Mouse (Mus musculus) hindbrain, embryonic 13.5 days (tissue): ENCODE data around the gene C330021F23Rik. TPM values are rescaled to one million over a fixed set of nuclear protein-coding genes. Genes with fewer than 3 reads are reported as not detected.

Source experiments
- ATAC-seq: fragments of 200-750 bp; cut with Nextera tagmentation; 2 replicates; pipeline ENCODE4 v1.8.0; 2017; ENCODE audit warnings: moderate TSS enrichment; ENCODE audit not compliant: low FRiP score
- H3K27ac ChIP-seq: fragments of 300-500 bp; sonication (generic); 2 replicates; pipeline ENCODE4 v1.5.1; 2015; ENCODE audit warnings: inconsistent platforms, mild to moderate bottlenecking, moderate library complexity
- H3K27me3 ChIP-seq: fragments of 300-500 bp; sonication (generic); 2 replicates; pipeline ENCODE4 v1.6.1; 2015; ENCODE audit warnings: mild to moderate bottlenecking, inconsistent platforms
- H3K36me3 ChIP-seq: fragments of 300-500 bp; sonication (generic); 2 replicates; pipeline ENCODE4 v1.6.1; 2015; ENCODE audit warnings: mild to moderate bottlenecking, inconsistent platforms
- H3K4me1 ChIP-seq: fragments of 300-500 bp; sonication (generic); replicated peaks from 2 replicates; pipeline ENCODE4 v1.6.1; 2015; ENCODE audit warnings: inconsistent platforms
- H3K4me2 ChIP-seq: fragments of 300-500 bp; sonication (generic); 2 replicates; pipeline ENCODE4 v1.6.1; 2015; ENCODE audit warnings: inconsistent platforms, mild to moderate bottlenecking, moderate library complexity
- H3K4me3 ChIP-seq: fragments of 300-500 bp; sonication (generic); 2 replicates; pipeline ENCODE4 v1.5.1; 2015; ENCODE audit warnings: mild to moderate bottlenecking, inconsistent platforms
- H3K9ac ChIP-seq: fragments of 300-500 bp; sonication (generic); 2 replicates; pipeline ENCODE4 v1.6.1; 2015; ENCODE audit warnings: mild to moderate bottlenecking, inconsistent platforms
- H3K9me3 ChIP-seq: fragments of 300-500 bp; sonication (generic); 2 replicates; pipeline ENCODE4 v1.6.1; 2016; ENCODE audit warnings: inconsistent platforms
- WGBS: fragments of 180-500 bp; shearing (Covaris S2); methylation state at CpG from one replicate; pipeline ENCODE4 v1.1.7; 2015; 5-methylcytosine and 5-hydroxymethylcytosine counted together
- polyA plus RNA-seq: library from polyadenylated mRNA; unstranded; fragments of >200 nt; fragmentation: Nextera tagmentation; extraction: Ambion mirVana; gene quantifications from 2 replicates; pipeline ENCODE4 v1.2.1, GENCODE M21; 2015

C330021F23Rik gene
- polyA plus RNA-seq: 0.36 and 0.62 TPM in 2 replicates

DNA sequence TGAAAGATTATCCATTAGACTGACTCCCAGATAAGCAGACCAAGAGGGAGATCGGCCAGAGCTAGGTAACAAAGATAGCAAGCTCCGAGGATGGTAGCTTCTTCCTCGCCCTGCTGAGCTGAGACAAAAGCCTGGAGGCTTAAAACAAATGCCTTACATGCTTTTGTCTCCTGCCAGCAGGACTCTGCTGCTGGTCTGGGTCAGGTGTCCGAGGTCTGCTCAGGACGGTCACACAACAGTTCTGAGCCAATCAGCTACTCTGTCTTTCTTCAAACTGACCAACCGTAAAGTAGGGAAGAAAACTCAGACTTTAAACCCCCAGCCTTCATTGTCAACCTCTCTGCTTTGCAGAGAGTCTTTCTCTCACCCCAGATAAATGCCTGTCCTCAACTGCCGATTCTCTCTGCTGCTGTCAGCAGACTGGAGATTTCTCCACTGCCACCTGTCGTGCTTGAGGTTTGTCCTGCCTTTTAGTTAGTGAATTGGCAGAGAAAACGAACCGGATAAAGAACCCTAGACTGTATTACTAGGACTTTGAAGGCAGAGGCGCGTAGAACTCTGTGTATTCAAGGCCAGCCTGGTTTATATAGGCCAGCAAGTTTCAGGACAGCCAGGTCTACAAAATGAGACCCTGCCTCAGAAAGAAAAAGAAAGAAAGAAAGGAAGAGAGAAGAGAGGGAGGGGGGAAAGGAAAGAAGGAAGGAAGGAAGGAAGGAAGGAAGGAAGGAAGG is at the start of gene C330021F23Rik:
C330021F23Rik (plus strand) TSS at position 350 of the 731 bp plus-strand sequence.
- H3K4me2 ChIP-seq: peak within 1 kb of the TSS; percentile 45
- WGBS: 1% methylated on average over 12 of the region's 12 CpGs
- peaks cover 14% of the 10 kb centered on the region for H3K4me1 ChIP-seq
- no peaks in the 10 kb centered on the region for H3K27me3 ChIP-seq
- H3K4me3 ChIP-seq: peak within 1 kb of the TSS; percentile 17; the same call in 1 of the 2 replicates
- no peak within 1 kb of the TSS for H3K27ac ChIP-seq
- ATAC-seq: no peak
- no peaks in the 10 kb centered on the region for H3K9me3 ChIP-seq
- H3K36me3 ChIP-seq: no peaks in the 10 kb centered on the region
- peak within 1 kb of the TSS; percentile 43 for H3K9ac ChIP-seq

DNA sequence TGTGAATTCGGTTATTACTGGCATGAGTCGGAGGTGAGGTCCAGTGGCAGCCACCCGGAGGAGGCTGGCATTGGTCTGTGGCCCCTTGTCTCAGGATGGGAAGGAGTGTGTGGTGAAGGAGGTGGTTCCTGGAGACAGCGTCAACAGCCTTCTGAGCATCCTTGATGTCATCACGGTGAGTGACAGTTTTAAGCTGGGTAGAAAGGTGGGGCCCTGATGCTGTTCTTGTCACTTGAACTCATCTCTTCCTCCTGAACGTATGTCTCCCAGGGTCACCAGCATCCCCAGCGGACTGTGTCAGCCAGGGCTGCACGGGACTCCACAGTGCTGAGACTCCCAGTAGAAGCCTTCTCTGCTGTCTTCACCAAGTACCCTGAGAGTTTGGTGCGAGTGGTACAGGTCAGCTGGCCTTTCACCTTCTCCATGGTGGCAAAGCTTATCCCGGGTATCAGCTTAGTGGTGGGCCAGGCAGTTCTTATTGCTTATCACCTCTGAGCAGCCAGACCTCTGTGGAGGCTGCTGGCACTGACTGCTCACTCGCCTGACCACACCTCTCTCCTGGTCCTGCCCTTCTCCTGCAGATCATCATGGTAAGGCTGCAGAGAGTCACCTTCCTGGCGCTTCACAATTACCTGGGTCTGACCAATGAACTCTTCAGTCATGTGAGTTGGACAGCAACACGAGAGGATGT is 45.6 kb upstream of the C330021F23Rik start:
- Histone ChIP-seq H3K4me2 (no peak overlapping the region), H3K27me3 (no peaks in the 10 kb centered on the region), H3K4me1 (peaks cover 8% of the 10 kb centered on the region), H3K9me3 (no peaks in the 10 kb centered on the region), H3K27ac (no peak overlapping the region), H3K4me3 (no peak overlapping the region), H3K36me3 (peaks cover 57% of the 10 kb centered on the region), H3K9ac (no peak overlapping the region)
- no peak for ATAC-seq
- 90% methylated on average over 13 of the region's 13 CpGs for WGBS

DNA sequence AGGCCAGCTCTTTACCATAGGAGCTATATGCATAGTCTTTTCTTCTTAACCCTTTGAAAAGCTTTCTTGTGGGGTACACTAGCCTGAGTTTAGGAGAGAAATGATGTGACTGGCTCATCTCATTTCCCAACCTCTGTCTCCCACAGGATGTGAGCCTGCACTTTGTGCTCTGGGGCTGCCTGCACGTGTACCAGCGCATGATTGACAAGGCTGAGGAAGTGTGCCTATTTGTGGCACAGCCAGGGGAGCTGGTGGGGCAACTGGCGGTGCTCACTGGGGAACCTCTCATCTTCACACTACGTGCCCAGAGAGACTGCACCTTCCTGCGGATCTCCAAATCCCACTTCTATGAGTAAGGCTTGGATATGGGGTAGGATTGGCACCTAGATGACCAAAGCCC is 37.0 kb upstream of the C330021F23Rik start:
- Histone ChIP-seq H3K4me2 (no peak overlapping the region), H3K9me3 (no peaks in the 10 kb centered on the region), H3K9ac (no peak overlapping the region), H3K27ac (no peak overlapping the region), H3K4me1 (no peaks in the 10 kb centered on the region), H3K27me3 (no peaks in the 10 kb centered on the region), H3K36me3 (peaks cover 60% of the 10 kb centered on the region), H3K4me3 (no peak overlapping the region)
- ATAC-seq: no peak
- 89% methylated on average over 5 of the region's 5 CpGs for WGBS

DNA sequence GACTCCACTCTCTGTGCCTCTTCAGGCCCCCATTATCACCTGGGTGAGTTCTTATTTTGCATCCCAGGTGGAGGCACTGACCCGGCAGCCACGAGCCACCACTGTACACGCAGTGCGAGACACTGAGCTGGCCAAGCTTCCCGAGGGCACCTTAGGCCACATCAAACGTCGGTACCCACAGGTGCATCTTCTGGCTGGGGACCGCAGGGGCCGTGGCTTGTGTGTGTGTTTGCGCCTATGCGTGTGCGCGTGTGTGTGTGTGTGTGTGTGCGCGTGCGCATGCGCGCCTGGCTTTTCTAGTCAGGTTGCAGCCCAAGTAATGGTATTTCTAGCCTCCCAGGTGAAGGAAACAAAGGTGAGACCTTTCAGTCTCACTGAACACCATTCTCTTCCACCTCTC is 35.9 kb upstream of the C330021F23Rik start:
- no peaks in the 10 kb centered on the region for H3K27me3 ChIP-seq
- H3K36me3 ChIP-seq: peaks cover 62% of the 10 kb centered on the region
- H3K9ac ChIP-seq: no peak overlapping the region
- H3K4me1 ChIP-seq: no peaks in the 10 kb centered on the region
- no peak overlapping the region for H3K4me3 ChIP-seq
- no peaks in the 10 kb centered on the region for H3K9me3 ChIP-seq
- no peak overlapping the region for H3K4me2 ChIP-seq
- WGBS: 96% methylated on average over 18 of the region's 18 CpGs
- H3K27ac ChIP-seq: no peak overlapping the region
- no peak for ATAC-seq

DNA sequence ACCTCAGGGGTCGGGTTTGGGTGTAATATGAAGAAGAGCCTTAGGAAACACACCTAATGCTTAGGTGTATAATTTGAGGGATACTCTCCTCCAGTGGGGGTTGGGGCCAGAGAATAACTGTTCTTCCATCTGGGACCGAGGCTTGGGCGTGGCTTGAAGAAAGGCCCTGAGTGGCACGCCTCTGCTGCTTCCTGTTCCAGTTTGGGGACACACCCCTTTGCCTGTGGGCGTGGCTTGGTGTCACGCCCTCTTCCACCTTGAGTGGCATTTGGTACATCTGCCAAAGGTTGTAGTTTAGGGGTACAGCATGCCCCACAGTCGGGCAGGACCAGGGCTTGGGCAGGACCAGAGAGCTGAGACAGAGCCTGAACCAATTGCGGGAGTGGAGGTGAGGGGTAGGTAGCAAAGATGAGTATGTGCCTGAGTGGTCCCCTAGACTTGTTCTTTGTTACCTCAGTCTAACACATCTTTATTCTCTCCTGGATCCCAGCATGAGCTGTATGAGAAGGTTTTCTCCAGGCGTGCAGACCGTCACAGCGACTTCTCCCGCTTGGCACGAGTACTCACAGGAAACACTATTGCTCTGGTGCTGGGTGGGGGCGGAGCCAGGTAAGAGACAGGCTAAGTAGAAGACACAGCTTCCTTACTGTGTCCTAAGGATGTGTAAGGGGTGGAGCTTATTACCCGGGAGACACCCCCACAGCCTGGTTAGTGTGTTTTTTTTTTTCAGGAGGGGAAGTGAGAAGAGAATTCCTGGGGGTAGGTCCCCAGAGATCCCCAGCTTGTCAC is 31.5 kb upstream of the C330021F23Rik start:
- 64% methylated on average over 15 of the region's 15 CpGs for WGBS
- ATAC-seq: no peak
- H3K9ac ChIP-seq: no peak overlapping the region
- no peaks in the 10 kb centered on the region for H3K9me3 ChIP-seq
- no peak overlapping the region for H3K4me3 ChIP-seq
- no peak overlapping the region for H3K4me2 ChIP-seq
- H3K27me3 ChIP-seq: no peaks in the 10 kb centered on the region
- H3K4me1 ChIP-seq: no peaks in the 10 kb centered on the region
- peaks cover 92% of the 10 kb centered on the region for H3K36me3 ChIP-seq
- H3K27ac ChIP-seq: no peak overlapping the region

DNA sequence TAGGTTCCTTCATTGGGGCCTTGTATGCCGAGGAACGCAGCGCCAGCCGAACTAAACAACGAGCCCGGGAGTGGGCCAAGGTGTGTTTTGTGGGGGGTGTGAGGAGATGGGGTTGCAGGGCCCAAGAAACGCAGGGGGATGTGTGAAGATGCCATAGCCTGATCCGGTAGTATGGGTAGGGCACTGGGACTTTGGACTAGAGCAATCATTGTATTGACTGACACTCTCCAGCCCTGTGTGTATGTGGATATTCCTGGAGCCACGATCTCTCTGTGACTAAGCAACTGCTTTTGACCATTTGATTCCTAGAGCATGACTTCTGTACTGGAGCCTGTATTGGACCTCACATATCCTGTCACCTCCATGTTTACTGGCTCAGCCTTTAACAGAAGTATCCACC is 30.9 kb upstream of the C330021F23Rik start:
- H3K9me3 ChIP-seq: no peaks in the 10 kb centered on the region
- no peaks in the 10 kb centered on the region for H3K4me1 ChIP-seq
- no peaks in the 10 kb centered on the region for H3K27me3 ChIP-seq
- H3K27ac ChIP-seq: no peak overlapping the region
- H3K9ac ChIP-seq: no peak overlapping the region
- 96% methylated on average over 9 of the region's 9 CpGs for WGBS
- H3K4me3 ChIP-seq: no peak overlapping the region
- H3K36me3 ChIP-seq: peaks cover 91% of the 10 kb centered on the region
- H3K4me2 ChIP-seq: no peak overlapping the region
- ATAC-seq: no peak

DNA sequence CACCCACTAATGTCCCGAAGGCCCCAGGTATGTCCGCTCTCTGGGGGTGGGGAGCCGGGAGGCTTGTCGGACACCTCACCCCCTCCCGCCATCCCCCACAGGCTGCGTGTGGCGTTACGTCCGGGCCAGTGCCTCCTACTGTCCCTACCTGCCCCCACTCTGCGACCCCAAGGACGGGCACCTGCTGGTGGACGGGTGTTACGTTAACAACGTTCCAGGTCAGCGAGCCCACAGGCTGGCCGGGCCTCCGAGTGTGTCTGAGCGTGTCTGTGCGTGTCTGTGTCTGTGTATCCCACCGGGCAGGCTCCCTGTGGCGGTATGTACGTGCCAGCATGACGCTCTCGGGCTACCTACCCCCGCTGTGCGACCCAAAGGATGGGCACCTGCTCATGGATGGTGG is 30.1 kb upstream of the C330021F23Rik start:
- no peak for ATAC-seq
- no peaks in the 10 kb centered on the region for H3K9me3 ChIP-seq
- WGBS: 93% methylated on average over 26 of the region's 26 CpGs
- H3K27me3 ChIP-seq: no peaks in the 10 kb centered on the region
- no peak overlapping the region for H3K27ac ChIP-seq
- peaks cover 91% of the 10 kb centered on the region for H3K36me3 ChIP-seq
- H3K4me1 ChIP-seq: no peaks in the 10 kb centered on the region
- no peak overlapping the region for H3K4me3 ChIP-seq
- no peak overlapping the region for H3K9ac ChIP-seq
- no peak overlapping the region for H3K4me2 ChIP-seq

DNA sequence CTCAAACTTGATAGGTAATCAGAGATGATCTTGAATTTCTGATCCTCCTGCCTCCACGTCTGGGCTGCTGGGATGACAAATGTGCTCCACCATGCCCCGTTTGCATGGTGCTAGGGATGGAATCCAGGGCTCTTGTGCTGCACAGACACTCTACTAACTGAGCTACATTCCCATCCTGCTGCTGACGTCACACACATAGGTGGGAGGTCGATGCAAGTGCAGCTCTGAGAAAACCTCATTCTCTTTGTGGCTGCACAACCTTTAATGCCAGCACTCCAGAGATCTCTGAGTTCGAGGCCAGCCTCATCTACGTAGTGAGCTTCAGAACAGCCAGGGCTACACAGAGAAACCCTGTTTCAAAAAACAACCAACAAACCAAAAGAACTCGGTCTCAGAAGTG is 28.6 kb upstream of the C330021F23Rik start:
- no peaks in the 10 kb centered on the region for H3K9me3 ChIP-seq
- H3K4me2 ChIP-seq: no peak overlapping the region
- no peak overlapping the region for H3K4me3 ChIP-seq
- no peak for ATAC-seq
- no peaks in the 10 kb centered on the region for H3K4me1 ChIP-seq
- H3K9ac ChIP-seq: no peak overlapping the region
- no peak overlapping the region for H3K27ac ChIP-seq
- WGBS: 86% methylated on average over 7 of the region's 7 CpGs
- peaks cover 94% of the 10 kb centered on the region for H3K36me3 ChIP-seq
- H3K27me3 ChIP-seq: no peaks in the 10 kb centered on the region

DNA sequence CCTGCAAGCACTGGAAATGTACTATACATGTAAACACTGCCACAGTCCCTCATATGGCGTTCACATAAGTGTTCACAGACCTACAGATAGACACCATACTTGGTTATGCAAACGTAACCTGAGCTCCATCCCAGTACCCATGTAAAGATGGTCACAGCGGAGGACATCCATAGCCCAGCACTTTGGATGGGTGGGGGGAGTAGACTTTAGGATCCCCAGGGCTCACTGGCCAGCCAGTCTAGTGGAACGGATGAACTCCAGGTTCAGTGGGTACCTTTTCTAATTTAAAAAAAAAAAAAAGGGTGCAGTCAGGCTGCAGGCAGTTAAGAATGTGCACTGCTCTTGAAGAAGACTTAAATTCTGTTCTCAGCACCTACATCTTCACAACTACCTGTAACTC is 27.7 kb upstream of the C330021F23Rik start:
- Histone ChIP-seq H3K4me1 (no peaks in the 10 kb centered on the region), H3K27me3 (no peaks in the 10 kb centered on the region), H3K9ac (no peak overlapping the region), H3K36me3 (peaks cover 98% of the 10 kb centered on the region), H3K9me3 (no peaks in the 10 kb centered on the region), H3K4me3 (no peak overlapping the region), H3K4me2 (no peak overlapping the region), H3K27ac (no peak overlapping the region)
- ATAC-seq: no peak
- 97% methylated on average over 4 of the region's 4 CpGs for WGBS

DNA sequence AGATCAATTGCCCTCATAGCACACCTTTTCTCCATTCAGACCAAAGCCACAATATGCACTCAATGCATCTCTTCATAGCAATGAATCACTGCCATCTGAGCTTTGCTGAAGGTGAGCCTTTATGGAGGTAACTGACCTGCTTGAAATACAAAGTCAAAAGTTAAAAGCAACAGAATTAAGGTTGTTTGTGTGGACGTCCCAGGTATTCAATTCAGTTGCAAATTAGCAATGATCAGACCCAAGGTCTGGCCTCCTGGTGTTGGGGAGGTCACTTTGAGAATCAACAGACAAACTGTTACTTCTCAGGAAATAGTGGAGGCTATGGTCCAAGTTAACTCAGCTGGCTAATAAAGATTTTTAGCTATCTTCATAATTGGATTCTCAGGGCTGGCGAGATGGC is 21.3 kb upstream of the C330021F23Rik start:
- Histone ChIP-seq H3K27ac (no peak overlapping the region), H3K9me3 (no peaks in the 10 kb centered on the region), H3K36me3 (peaks cover 46% of the 10 kb centered on the region), H3K27me3 (no peaks in the 10 kb centered on the region), H3K4me3 (no peak overlapping the region), H3K4me1 (no peaks in the 10 kb centered on the region), H3K4me2 (no peak overlapping the region), H3K9ac (no peak overlapping the region)
- no peak for ATAC-seq
- WGBS: 95% methylated on average over 2 of the region's 2 CpGs

DNA sequence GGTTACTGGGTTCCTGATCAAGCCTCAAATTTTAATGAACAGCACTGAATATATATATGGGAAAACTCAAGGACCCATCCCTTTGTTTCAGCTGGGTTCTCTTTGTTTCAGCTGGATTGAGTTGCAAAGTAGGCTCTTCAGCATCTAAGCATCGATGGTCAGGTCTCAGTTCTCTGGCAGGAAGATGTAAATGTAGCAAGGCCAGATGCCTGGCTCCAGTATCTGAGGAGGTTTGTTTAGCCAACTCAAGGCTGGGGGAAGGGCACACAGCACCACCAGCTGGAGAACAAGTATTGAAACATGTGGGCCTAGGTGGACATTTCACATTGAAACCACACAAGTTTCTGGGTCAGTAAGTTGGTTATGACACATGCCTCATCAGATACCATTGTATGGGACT is 15.6 kb upstream of the C330021F23Rik start:
- Histone ChIP-seq H3K4me1 (no peaks in the 10 kb centered on the region), H3K27ac (no peak overlapping the region), H3K4me2 (no peak overlapping the region), H3K9ac (no peak overlapping the region), H3K4me3 (no peak overlapping the region), H3K9me3 (no peaks in the 10 kb centered on the region), H3K36me3 (no peaks in the 10 kb centered on the region), H3K27me3 (no peaks in the 10 kb centered on the region)
- WGBS: 81% methylated on average over 1 of the region's 1 CpGs
- no peak for ATAC-seq

DNA sequence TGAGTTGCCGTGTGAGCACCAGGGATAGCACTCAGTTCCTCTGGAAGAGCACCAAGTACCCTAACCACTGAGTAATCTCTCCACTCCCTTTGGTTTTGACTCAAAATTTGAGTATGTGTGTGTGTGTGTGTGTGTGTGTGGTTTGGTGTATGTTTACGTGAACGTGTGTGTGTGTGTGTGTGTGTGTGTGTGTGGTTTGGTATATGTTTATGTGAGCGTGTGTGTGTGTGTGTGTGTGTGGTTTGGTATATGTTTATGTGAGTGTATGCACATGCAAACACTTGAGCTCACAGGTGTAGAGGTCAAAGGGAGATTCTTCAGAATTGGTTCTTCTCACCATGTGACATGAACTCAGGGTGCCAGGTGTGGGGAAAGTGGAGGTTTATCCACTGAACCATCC is 11.7 kb upstream of the C330021F23Rik start:
- WGBS: 61% methylated on average over 4 of the region's 4 CpGs
- no peaks in the 10 kb centered on the region for H3K36me3 ChIP-seq
- H3K9me3 ChIP-seq: no peaks in the 10 kb centered on the region
- H3K27ac ChIP-seq: no peak overlapping the region
- H3K27me3 ChIP-seq: no peaks in the 10 kb centered on the region
- peak; percentile 95 for ATAC-seq
- H3K4me2 ChIP-seq: no peak overlapping the region
- no peak overlapping the region for H3K9ac ChIP-seq
- H3K4me1 ChIP-seq: no peaks in the 10 kb centered on the region
- no peak overlapping the region for H3K4me3 ChIP-seq
